Mouse (Mus musculus): Measurements from ENCODE around the gene 0610040J01Rik. TPM values are rescaled to one million over a fixed set of nuclear protein-coding genes. Genes with fewer than 3 reads are reported as not detected.
A peak's percentile ranks its signal among the peaks of the same experiment; 100 is the strongest.

0610040J01Rik gene
- polyA plus RNA-seq, 1 experiment from 2014 or later = 29.3 TPM

GRCm38 (mm10) chr5:63897820-63898110 lies 85.6 kb downstream of the 0610040J01Rik start:
- no peak overlapping the region for H3K4me2 ChIP-seq (ENCODE audit: low read length)
- no peaks in the 10 kb centered on the region for H3K4me1 ChIP-seq (replicated peaks; ENCODE audit: control insufficient read depth, insufficient read depth, low read length)
- no peak for ATAC-seq (replicated peaks; ENCODE audit: low FRiP score, low TSS enrichment, low read depth)
- 66% methylated on average over 3 of the region's 3 CpGs for WGBS
- H3K9ac ChIP-seq (ENCODE audit: low read length) = no peak overlapping the region
- no peak overlapping the region for H3K4me3 ChIP-seq (ENCODE audit: low read depth, low read length)
- H3K36me3 ChIP-seq (ENCODE audit: control insufficient read depth, insufficient read depth, low read length) = no peaks in the 10 kb centered on the region
- no peak overlapping the region for H3K27ac ChIP-seq (ENCODE audit: low read depth)
- no peak for DNase-seq (ENCODE audit: low spot score)
- no peaks in the 10 kb centered on the region for H3K9me3 ChIP-seq (ENCODE audit: control insufficient read depth, low read length)
- no peaks in the 10 kb centered on the region for H3K27me3 ChIP-seq (replicated peaks; ENCODE audit: control insufficient read depth, insufficient read depth, low read length)

GRCm38 (mm10) chr5:63903329-63903728 lies 91.2 kb downstream of the 0610040J01Rik start:
- Histone ChIP-seq H3K4me2 (ENCODE audit: low read length) (no peak overlapping the region), H3K27ac (ENCODE audit: low read depth) (no peak overlapping the region), H3K36me3 (ENCODE audit: control insufficient read depth, insufficient read depth, low read length) (no peaks in the 10 kb centered on the region), H3K4me1 (replicated peaks; ENCODE audit: control insufficient read depth, insufficient read depth, low read length) (no peaks in the 10 kb centered on the region), H3K27me3 (replicated peaks; ENCODE audit: control insufficient read depth, insufficient read depth, low read length) (no peaks in the 10 kb centered on the region), H3K9ac (ENCODE audit: low read length) (no peak overlapping the region), H3K9me3 (ENCODE audit: control insufficient read depth, low read length) (no peaks in the 10 kb centered on the region), H3K4me3 (ENCODE audit: low read depth, low read length) (no peak overlapping the region)
- 76% methylated on average over 3 of the region's 3 CpGs for WGBS
- DNase-seq (ENCODE audit: low spot score) (no peak), ATAC-seq (replicated peaks; ENCODE audit: low FRiP score, low TSS enrichment, low read depth) (no peak)

- Histone ChIP-seq H3K4me1 (replicated peaks; ENCODE audit: control insufficient read depth, insufficient read depth, low read length) (no peaks in the 10 kb centered on the region), H3K9ac (ENCODE audit: low read length) (no peak overlapping the region), H3K9me3 (ENCODE audit: control insufficient read depth, low read length) (no peaks in the 10 kb centered on the region), H3K27ac (ENCODE audit: low read depth) (no peak overlapping the region), H3K27me3 (replicated peaks; ENCODE audit: control insufficient read depth, insufficient read depth, low read length) (no peaks in the 10 kb centered on the region), H3K4me3 (ENCODE audit: low read depth, low read length) (no peak overlapping the region), H3K4me2 (ENCODE audit: low read length) (no peak overlapping the region), H3K36me3 (ENCODE audit: control insufficient read depth, insufficient read depth, low read length) (no peaks in the 10 kb centered on the region)
- 35% methylated on average over 13 of the region's 13 CpGs for WGBS
- peak; percentile 93 for DNase-seq (ENCODE audit: low spot score)
- peak; percentile 63; the same call in 1 of the 2 replicates for ATAC-seq (replicated peaks; ENCODE audit: low FRiP score, low TSS enrichment, low read depth)
Measured at GRCm38 (mm10) chr5:63906149-63907093, 94.3 kb downstream of the 0610040J01Rik start.

GRCm38 (mm10) chr5:63907513-63907912 lies 95.3 kb downstream of the 0610040J01Rik start:
- Histone ChIP-seq H3K4me1 (replicated peaks; ENCODE audit: control insufficient read depth, insufficient read depth, low read length) (no peaks in the 10 kb centered on the region), H3K9ac (ENCODE audit: low read length) (no peak overlapping the region), H3K9me3 (ENCODE audit: control insufficient read depth, low read length) (no peaks in the 10 kb centered on the region), H3K4me2 (ENCODE audit: low read length) (no peak overlapping the region), H3K36me3 (ENCODE audit: control insufficient read depth, insufficient read depth, low read length) (no peaks in the 10 kb centered on the region), H3K27me3 (replicated peaks; ENCODE audit: control insufficient read depth, insufficient read depth, low read length) (no peaks in the 10 kb centered on the region), H3K4me3 (ENCODE audit: low read depth, low read length) (no peak overlapping the region), H3K27ac (ENCODE audit: low read depth) (no peak overlapping the region)
- ATAC-seq (replicated peaks; ENCODE audit: low FRiP score, low TSS enrichment, low read depth) (no peak), DNase-seq (ENCODE audit: low spot score) (no peak)
- WGBS = 76% methylated on average over 4 of the region's 4 CpGs

GRCm38 (mm10) chr5:63910171-63910960 lies 98.2 kb downstream of the 0610040J01Rik start:
- no peak overlapping the region for H3K9ac ChIP-seq (ENCODE audit: low read length)
- H3K9me3 ChIP-seq (ENCODE audit: control insufficient read depth, low read length) = no peaks in the 10 kb centered on the region
- no peak overlapping the region for H3K27ac ChIP-seq (ENCODE audit: low read depth)
- DNase-seq (ENCODE audit: low spot score) (no peak), ATAC-seq (replicated peaks; ENCODE audit: low FRiP score, low TSS enrichment, low read depth) (no peak)
- H3K36me3 ChIP-seq (ENCODE audit: control insufficient read depth, insufficient read depth, low read length) = no peaks in the 10 kb centered on the region
- no peaks in the 10 kb centered on the region for H3K4me1 ChIP-seq (replicated peaks; ENCODE audit: control insufficient read depth, insufficient read depth, low read length)
- WGBS = 78% methylated on average over 10 of the region's 10 CpGs
- no peak overlapping the region for H3K4me3 ChIP-seq (ENCODE audit: low read depth, low read length)
- no peaks in the 10 kb centered on the region for H3K27me3 ChIP-seq (replicated peaks; ENCODE audit: control insufficient read depth, insufficient read depth, low read length)
- no peak overlapping the region for H3K4me2 ChIP-seq (ENCODE audit: low read length)

- no peak overlapping the region for H3K4me3 ChIP-seq (ENCODE audit: low read depth, low read length)
- no peak for ATAC-seq (replicated peaks; ENCODE audit: low FRiP score, low TSS enrichment, low read depth)
- H3K9ac ChIP-seq (ENCODE audit: low read length) = no peak overlapping the region
- no peaks in the 10 kb centered on the region for H3K36me3 ChIP-seq (ENCODE audit: control insufficient read depth, insufficient read depth, low read length)
- no peak overlapping the region for H3K4me2 ChIP-seq (ENCODE audit: low read length)
- WGBS = 64% methylated on average over 1 of the region's 1 CpGs
- no peak overlapping the region for H3K27ac ChIP-seq (ENCODE audit: low read depth)
- H3K9me3 ChIP-seq (ENCODE audit: control insufficient read depth, low read length) = no peaks in the 10 kb centered on the region
- no peak for DNase-seq (ENCODE audit: low spot score)
- H3K27me3 ChIP-seq (replicated peaks; ENCODE audit: control insufficient read depth, insufficient read depth, low read length) = no peaks in the 10 kb centered on the region
- H3K4me1 ChIP-seq (replicated peaks; ENCODE audit: control insufficient read depth, insufficient read depth, low read length) = no peaks in the 10 kb centered on the region
Measured at GRCm38 (mm10) chr5:63914896-63915295, 102.7 kb downstream of the 0610040J01Rik start.

GRCm38 (mm10) chr5:63916457-63917139 lies 104.4 kb downstream of the 0610040J01Rik start:
- DNase-seq (ENCODE audit: low spot score) = no peak
- Histone ChIP-seq H3K9ac (ENCODE audit: low read length) (no peak overlapping the region), H3K27me3 (replicated peaks; ENCODE audit: control insufficient read depth, insufficient read depth, low read length) (no peaks in the 10 kb centered on the region), H3K9me3 (ENCODE audit: control insufficient read depth, low read length) (no peaks in the 10 kb centered on the region), H3K4me1 (replicated peaks; ENCODE audit: control insufficient read depth, insufficient read depth, low read length) (no peaks in the 10 kb centered on the region), H3K36me3 (ENCODE audit: control insufficient read depth, insufficient read depth, low read length) (no peaks in the 10 kb centered on the region), H3K4me3 (ENCODE audit: low read depth, low read length) (no peak overlapping the region), H3K4me2 (ENCODE audit: low read length) (no peak overlapping the region), H3K27ac (ENCODE audit: low read depth) (no peak overlapping the region)
- WGBS = 92% methylated on average over 10 of the region's 10 CpGs
- no peak for ATAC-seq (replicated peaks; ENCODE audit: low FRiP score, low TSS enrichment, low read depth)

- 49% methylated on average over 4 of the region's 4 CpGs for WGBS
- DNase-seq (ENCODE audit: low spot score) (no peak), ATAC-seq (replicated peaks; ENCODE audit: low FRiP score, low TSS enrichment, low read depth) (no peak)
- H3K27ac ChIP-seq (ENCODE audit: low read depth) = no peak overlapping the region
- no peaks in the 10 kb centered on the region for H3K27me3 ChIP-seq (replicated peaks; ENCODE audit: control insufficient read depth, insufficient read depth, low read length)
- peaks cover 6% of the 10 kb centered on the region; the same call in 1 of the 2 replicates for H3K36me3 ChIP-seq (ENCODE audit: control insufficient read depth, insufficient read depth, low read length)
- H3K4me2 ChIP-seq (ENCODE audit: low read length) = no peak overlapping the region
- no peak overlapping the region for H3K9ac ChIP-seq (ENCODE audit: low read length)
- H3K9me3 ChIP-seq (ENCODE audit: control insufficient read depth, low read length) = no peaks in the 10 kb centered on the region
- H3K4me3 ChIP-seq (ENCODE audit: low read depth, low read length) = no peak overlapping the region
- no peaks in the 10 kb centered on the region for H3K4me1 ChIP-seq (replicated peaks; ENCODE audit: control insufficient read depth, insufficient read depth, low read length)
Measured at GRCm38 (mm10) chr5:63918201-63918600, 106.0 kb downstream of the 0610040J01Rik start.

All from intestine, embryonic 14.5 days (tissue).